Mouse (Mus musculus): ENCODE data around the gene Fgfr2.

The Fgfr2 gene

DNA sequence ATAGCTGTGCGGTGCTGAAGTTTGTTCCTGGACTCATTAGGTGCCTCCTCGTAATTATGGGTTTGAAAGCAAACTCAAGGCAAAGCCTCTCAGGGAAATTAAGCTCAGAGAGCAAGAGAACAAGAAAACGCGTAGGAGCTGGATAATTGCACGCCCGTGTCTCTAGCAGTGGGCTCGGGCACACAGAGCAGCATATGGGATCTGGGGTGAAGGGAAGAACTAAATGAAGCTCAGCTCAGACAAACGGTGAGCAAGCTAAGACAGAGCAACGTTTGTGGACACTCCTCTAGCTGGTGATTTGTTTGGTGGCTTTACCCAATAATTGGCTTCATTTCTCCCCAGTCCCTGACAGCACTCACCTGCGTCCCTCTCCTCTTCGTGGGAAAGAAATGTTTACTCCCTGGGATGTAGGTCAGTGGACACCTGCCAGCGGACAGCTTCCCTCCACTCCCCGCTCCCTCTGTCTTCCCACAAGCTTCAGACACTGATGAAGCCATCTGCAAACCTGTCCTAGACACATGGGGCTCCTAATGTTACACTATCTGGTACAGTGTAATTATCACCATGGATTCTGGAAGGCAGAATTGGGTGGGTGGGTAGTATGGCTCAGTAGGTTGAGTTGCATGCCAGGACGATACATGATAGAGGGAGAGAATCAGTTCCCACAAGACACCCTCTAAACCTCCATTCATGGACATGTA, 1117.0 kb downstream of the Fgfr2 start:
- DNase-seq (ENCODE audit: low spot score in 2 of 2): no peak

DNA sequence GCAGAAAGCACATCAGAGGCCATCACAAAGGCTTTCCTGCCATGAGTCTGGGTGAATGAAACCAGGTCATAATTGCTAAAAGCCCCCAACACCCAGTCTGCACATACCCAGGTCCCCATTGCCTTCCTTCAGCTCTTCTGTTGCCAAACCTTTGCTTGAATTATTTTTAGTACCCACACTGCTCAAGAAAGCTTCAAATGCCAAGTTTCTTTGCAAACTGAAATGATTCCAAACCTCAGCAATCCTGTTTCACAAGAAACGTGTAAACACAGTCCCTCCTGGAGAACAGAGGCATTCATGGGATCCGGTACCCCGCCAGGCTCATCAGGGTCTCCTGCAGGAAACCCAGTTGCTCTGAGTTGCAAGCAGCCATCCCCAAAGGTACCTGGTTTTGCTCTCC, 1130.3 kb downstream of the Fgfr2 start:
- DNase-seq (ENCODE audit: low spot score in 2 of 2): no peak

DNA sequence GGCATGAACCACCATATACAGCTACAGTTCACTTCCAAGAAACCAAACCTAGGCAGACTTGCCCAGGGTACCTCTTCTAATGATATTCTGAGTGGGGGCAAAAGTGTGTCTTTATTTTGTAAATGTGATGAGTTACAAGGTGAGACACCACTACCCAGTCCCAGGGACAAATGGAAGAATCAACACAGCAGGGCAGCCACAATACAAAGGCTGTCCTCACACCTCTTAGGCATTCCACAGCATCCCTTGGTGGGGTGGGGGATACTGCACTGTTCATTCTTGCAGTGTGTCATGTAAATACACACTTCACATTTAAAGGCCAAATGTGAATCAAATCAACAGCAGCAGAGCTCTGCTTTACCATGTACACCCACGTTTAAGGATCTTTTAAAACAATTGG, 1130.9 kb downstream of the Fgfr2 start:
- DNase-seq (ENCODE audit: low spot score in 2 of 2): no peak

DNA sequence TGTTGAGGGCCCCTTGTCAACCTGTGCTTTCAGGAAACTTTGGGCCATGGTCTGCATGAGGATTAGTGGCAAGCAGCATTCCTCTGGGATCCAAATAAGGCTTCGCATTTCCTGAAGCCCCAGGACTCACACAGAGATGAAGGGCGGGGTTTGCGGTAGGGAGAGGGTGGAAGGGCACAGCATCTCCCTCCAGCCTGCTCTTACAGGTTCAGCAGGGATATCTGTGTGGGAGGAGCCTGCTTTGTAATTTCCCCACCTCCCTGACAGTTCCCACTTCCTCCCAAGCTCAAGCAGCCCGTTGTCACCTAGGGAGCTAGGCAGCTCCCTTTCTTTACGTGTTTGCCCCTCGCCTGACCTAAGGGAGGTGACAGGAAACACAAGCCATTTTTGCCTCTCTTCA, 1134.1 kb downstream of the Fgfr2 start:
- DNase-seq (ENCODE audit: low spot score in 2 of 2): no peak

DNA sequence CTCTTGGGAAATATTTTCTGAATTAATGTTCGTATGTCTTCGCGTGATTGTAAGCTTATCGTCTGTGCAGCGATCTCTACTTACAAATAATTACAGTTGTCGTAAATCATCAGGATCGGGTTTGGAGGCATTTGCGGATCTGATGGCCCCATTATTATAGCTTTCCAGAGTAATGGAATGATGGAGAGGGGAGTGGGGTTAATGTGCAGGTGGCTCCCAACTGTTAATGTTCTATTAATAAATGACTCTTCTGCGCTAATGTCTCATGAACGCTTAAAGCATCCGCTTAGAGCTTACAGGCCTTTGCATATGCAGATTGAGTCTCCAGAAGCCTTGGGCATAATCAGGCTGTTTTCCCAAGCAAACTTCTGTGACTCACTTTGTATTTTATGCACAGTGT, 1144.5 kb downstream of the Fgfr2 start:
- no peak for DNase-seq (ENCODE audit: low spot score in 2 of 2)

DNA sequence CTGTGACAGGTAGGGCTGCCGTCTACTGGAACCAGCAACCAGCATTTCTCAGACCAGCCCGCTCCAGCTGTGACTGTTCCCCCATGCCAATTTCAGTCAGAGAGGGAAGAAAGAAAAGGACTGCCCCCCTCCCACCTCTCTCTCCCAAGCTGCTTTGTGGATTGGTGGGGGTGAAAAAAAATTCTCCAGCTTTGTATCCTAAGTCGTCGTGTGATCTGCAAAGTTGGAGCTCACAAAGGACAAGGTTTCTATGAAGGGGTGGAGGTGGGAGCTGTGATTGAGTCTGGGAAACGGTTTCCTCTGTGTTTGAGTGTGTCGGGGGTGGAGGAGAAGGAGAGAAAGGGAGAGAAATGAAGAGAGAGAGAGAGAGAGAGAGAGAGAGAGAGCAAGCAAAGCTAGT, 1147.3 kb downstream of the Fgfr2 start:
- no peak for DNase-seq (ENCODE audit: low spot score in 2 of 2)

DNA sequence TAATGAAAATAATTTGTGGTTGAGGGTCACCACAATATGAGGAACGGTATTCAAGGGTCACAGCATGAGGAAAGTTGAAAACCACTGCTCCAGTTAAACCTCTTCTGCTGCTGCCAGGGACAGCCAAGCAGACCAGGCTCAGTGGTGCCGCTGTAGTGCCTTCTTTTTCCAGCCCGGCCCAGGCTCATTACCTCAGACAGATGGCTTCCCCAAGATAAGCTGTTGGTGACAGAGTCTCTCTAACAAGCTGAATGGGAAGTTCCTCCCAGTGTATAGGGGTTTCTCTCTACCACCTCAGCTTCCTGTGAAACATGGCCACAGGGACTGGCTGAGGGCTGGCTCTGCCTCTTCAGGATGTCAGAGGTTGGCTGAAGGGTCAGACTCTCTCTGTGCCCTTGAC, 1152.9 kb downstream of the Fgfr2 start:
- no peak for DNase-seq (ENCODE audit: low spot score in 2 of 2)

DNA sequence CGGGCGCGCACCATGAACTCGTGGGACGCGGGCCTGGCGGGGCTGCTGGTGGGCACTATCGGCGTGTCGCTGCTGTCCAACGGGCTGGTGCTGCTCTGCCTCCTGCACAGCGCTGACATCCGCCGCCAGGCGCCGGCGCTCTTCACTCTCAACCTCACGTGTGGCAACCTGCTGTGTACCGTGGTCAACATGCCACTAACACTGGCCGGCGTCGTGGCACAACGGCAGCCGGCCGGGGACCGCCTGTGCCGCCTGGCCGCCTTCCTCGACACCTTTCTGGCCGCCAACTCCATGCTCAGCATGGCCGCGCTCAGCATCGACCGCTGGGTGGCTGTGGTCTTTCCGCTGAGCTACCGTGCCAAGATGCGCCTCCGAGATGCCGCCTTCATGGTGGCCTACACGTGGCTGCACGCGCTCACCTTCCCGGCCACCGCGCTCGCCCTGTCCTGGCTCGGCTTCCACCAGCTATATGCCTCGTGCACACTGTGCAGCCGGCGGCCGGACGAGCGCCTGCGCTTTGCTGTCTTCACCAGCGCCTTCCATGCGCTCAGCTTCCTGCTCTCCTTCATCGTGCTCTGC, 1156.1 kb downstream of the Fgfr2 start:
- no peak for DNase-seq (ENCODE audit: low spot score in 2 of 2)

DNA sequence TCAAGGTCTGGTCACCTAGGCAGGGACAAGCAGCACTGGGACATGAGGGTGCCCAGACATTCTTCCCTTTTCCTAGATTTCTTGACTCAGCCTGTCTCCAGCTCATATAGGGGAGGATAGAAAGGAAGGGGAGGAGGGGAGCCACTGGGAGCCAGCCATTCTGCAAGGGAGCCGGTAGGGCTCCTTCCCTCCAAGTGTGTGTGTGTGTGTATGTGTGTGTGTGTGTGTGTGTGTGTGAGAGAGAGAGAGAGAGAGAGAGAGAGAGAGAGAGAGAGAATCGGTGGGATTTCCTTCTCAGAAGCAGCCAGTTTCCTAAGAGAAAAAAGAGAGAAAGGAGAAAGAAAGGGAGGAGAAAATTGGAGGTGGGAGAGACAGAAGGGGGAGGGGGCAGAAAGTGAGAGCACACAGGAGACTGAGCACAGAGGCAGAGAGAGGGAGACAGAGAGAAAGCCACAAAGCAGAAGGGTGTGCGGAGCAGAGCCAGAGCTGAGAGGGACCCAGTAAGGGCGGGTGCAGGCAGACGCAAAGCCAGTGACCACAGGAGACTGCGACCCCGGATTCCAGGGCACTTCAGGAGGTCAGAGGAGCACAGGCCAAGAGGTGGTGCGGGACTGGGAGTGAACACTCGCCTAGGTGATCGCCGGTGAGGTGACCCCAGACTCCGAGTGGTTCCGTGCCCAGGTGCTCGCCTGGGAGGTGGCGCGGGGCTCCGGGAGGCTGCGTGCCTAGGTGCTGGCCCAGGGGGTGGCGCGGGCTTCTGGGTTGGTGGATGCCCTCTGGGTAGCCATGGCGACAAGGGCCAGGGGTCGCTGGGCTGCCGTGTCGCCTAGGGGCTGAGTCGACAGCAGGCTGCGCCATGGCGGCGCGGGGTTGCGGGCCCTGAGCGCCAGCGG, 1156.9 kb downstream of the Fgfr2 start, which contains the start of gene Gpr26:
Gene Gpr26 (plus strand): TSS at position 438 of the 893 bp plus-strand sequence.
- no peak for DNase-seq (ENCODE audit: low spot score in 2 of 2)

DNA sequence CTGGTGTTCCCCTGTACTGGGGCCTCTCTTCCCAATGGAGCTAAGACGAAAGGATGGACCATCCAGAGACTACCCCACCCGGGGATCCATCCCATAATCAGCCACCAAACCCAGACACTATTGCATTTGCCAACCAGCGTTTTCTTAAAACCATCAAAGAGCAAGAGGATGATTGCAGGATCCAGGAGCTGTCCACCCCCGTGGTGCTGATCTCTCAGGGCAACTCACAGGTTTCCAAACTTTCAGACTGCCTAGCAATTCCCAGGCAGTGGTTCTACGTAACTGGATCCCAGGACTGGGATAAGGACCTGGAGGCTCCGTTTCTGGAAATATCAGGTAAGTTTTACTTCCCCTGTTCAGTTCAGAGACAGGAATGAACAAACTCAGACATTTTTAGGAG, 1162.6 kb downstream of the Fgfr2 start:
- no peak for DNase-seq (ENCODE audit: low spot score in 2 of 2)

DNA sequence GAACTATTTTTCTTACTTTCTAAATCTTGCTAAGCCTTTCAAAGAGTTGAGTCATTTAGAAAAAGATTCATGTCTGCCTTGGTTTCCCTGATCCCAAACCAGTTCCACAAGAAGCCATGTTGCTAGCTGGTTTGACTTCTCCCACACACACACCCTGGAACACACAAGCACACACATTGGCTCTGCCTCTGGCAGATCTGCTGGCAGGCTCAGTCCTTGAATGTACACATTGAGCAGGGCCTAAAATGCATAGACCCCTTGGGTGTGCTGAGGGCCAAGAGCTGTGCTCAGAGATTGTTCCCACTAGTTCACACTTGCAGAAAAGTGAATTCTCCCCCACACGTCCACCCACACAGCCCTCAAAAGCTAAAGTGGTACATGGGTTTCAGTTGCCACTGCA, 1164.4 kb downstream of the Fgfr2 start:
- DNase-seq (ENCODE audit: low spot score in 2 of 2): no peak

DNA sequence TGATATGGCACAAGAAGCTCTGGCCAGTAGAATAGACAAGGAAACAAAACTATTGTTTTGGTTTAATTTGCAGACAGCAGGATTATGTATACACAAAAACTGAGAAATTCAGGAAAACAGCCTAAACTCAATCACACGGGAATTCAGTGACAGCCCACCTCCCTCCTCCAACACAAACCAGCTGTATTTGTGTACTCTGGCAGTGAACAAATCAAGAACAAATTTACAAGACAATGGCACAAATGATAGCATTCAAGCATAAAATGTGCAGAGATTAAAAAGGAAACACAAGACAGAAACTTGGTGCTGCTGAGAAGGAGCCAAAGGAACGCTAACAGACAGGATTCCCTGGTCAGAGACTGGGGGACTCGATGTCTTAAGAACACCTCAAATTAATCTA, 1169.7 kb downstream of the Fgfr2 start:
- no peak for DNase-seq (ENCODE audit: low spot score in 2 of 2)

DNA sequence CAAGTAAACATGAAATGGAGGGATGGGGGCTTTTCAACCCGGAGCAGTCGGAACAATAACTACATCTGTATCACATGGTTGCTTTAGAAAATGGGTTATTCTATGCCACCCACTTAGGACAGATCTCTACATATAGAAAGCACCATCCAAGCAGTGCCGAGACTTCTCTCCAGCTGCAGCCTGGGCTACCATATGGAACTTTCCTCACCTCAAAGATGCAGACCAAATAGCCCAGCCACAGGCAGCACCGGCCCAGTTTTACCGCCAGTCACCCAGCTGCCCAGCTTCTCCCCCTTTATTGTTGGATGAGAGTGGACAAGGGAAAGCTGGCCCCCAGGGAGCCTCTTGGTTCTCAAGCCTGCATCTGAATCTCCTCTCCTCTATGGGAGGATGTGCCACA, 1172.0 kb downstream of the Fgfr2 start:
- no peak for DNase-seq (ENCODE audit: low spot score in 2 of 2)

DNA sequence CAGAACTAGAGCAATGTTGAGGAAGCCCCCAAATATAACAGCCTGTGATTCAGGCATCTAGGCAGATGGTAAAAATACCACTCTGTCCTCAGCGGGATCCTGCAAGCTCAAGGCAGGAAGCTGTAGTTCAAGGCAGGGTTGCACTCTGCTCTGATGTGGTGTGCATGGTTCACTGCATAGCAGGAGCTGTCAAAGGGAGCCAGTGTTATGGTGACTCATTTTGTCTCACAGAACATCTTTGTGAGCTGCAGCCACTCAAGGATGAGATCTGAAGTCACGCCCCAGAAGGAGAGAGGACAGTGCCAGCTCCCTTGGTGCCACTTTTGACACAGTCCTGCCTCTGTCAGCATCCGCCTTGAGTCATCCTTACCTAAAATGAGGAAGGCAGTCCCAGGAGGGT, 1185.5 kb downstream of the Fgfr2 start:
- no peak for DNase-seq (ENCODE audit: low spot score in 2 of 2)

DNA sequence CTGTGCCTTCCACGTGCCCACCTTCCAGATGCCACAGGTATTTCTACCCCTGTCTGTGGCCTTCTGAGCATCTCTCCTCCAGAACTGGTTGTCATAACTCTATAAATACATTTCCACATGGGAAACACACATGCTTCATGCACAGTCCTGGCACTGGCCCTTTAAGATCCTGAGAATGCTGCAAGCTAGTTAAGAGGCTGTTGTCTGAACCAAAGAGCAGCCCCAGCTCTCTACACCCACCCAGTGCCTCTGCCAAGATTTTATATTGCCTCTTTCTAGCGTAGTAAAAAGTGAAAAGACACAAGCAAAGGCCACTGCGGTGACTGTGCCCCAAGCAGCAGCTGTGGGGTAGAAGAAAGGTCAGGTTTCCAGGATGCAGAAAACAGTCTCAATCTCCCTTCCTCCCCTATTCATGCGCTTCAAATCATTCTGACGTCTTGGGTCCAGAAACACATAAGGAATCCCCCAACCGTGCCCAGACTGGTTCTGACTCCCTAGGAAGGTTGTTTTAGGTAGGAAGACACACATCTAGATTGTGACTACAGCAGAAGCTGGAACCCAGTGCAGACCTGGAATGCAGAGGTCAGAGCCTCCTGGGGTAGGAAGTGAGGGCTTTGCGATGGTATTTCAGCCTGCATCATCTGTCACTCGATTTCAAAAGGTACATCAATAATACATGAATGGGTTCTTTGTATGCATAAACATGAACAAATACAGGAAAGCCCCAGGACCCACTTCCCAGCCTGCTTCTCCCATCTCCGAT, 1195.7 kb downstream of the Fgfr2 start:
- DNase-seq (ENCODE audit: low spot score in 2 of 2): no peak

DNA sequence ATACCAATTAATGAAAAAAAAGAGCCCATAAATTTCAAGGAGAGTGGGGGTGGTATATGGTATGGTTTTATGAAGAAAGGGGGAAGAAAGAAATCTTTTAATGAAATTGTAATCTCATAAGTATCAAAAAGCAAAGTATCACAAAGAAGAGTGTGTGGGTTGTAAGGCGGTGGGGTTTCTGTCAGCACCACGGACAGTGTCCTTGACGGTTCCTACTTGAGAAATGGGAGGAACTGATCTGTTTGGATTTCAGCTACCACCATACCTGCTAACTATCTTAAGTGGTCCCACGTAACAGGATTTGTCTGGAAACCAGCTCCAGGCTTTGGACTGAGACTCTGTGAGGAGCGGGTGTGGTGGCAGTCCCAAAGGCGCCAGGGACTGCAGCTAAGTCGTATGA, 1205.8 kb downstream of the Fgfr2 start:
- no peak for DNase-seq (ENCODE audit: low spot score in 2 of 2)

DNA sequence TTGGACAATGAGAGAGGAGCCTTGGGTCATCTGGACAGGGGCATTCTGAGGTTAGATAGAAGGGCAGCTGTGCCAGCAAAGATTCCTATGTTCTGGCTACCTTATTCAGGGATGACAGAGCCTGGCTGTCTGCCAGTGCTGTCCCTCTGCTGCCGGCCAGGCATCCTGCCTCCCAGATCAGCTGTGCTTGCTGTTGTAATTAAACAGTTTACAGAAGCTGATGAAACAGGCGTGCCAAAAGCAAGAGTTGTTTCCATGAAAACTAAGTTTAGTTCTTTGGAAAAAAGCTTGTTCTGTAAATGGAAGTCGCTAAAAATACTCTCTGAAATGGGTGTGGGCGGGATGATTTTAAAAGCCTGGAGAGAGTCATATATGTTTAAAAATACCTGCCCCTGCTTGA, 1213.5 kb downstream of the Fgfr2 start:
- no peak for DNase-seq (ENCODE audit: low spot score in 2 of 2)

DNA sequence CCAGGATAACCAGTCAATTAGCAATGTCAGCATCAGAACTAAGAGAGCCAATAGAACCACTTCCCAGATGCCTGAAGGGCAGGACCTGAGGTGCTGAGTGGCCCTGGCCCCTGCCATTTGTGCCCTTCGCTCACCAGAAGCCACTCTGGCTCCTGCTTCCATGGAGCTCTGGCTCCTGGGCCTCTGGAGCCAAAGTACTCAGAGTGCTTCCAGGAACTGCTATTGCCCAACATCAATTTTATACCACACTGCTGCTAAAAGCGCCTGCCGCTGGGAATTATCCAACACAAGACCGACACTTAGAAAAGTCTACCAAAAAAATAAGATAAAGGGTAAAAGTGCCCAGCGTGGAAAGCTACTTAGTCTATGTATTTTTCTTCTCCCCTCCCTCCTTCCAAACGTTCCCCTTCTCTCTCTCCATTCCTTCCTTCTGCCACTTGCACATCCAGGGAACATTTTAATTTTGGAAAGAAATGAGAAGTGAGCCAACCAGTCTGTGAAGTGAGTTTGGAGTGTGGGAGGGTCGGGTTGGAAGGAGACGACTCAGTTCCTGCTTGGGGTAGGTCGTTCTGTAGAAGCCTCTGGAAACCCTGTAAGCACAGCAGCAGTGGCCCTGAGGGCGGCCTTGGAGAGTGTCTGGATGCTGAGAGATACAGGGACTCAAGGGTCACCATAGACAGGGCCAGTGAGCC, 1216.5 kb downstream of the Fgfr2 start:
- DNase-seq (ENCODE audit: low spot score in 2 of 2): no peak

DNA sequence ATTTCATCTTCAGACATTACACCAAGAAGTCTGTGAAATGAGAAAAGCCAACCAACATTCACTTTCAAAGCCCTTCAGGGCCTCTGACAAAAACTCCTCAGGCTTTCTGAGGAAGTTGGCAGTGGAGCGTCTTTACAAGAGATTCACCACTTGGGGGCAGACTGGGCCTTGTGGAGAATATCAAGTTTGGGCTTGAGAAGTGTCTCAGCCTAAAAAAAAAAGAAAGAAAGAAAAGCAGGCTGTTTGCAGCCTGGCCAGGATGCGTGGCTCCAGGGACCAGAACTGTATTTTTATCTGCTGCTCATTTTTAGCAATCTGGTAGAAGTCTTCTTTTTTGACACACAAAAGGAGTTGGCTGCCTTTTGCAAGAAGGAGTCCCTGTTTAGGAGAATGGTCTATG, 1223.8 kb downstream of the Fgfr2 start:
- no peak for DNase-seq (ENCODE audit: low spot score in 2 of 2)

DNA sequence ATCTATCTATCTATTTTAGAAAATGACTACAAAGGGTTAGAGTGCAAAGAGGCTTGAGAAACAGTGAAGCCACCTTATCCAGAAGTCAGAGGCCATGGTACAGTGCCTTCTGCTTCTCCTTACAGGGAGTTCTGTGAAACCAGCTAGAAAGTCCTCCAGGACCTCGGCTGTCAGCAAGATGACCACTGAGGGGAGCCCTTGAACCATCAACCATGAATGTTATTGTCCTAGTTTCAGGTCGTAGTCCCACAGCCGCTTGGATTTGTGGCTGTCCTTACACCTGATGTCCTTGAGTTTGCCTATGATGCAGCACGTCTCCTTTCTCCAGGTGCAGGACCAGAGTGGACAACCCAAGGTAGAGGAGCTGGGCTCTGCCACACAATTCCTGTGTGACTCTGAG, 1225.9 kb downstream of the Fgfr2 start:
- no peak for DNase-seq (ENCODE audit: low spot score in 2 of 2)

DNA sequence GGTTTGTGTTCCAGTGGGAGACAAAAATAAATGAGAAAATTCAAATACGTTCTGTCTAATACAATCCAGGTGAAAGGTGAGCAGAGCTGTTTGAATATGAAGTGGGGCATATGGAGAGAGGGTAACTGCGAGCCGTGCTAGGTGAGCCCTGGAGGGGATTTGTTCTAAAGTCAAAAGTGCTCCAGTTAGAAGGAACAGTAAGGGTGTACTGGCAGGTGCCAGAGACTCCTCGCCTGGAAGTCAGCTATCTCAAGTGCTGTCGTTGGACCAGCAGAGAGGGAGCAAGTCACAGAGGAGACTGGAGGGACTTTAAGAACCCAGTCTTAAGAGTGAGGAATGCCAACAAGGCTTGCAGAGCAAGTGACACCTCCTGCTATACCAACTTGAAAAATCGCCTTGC, 1240.3 kb downstream of the Fgfr2 start:
- no peak for DNase-seq (ENCODE audit: low spot score in 2 of 2)
